Mouse (Mus musculus) neural tube, embryonic 14.5 days (tissue): ENCODE data around the gene Atg4b. TPM values are rescaled to one million over a fixed set of nuclear protein-coding genes. Genes with fewer than 3 reads are reported as not detected.

Source experiments
- ATAC-seq: fragments of 200-750 bp; cut with Nextera tagmentation; 2 replicates; pipeline ENCODE4 v1.8.0; 2017; ENCODE audit warnings: low read depth, mild to moderate bottlenecking, moderate TSS enrichment, moderate library complexity
- H3K27ac ChIP-seq: fragments of 300-500 bp; sonication (generic); 2 replicates; pipeline ENCODE4 v1.5.1; 2014; ENCODE audit warnings: low read depth, mild to moderate bottlenecking, control low read depth, low read length, moderate library complexity, mixed read lengths
- H3K27me3 ChIP-seq: fragments of 300-500 bp; sonication (generic); 2 replicates; pipeline ENCODE4 v1.6.1; 2014; ENCODE audit warnings: low read length; ENCODE audit not compliant: control insufficient read depth, insufficient read depth
- H3K36me3 ChIP-seq: fragments of 300-500 bp; sonication (generic); 2 replicates; pipeline ENCODE4 v1.6.1; 2014; ENCODE audit warnings: low read length, mixed read lengths; ENCODE audit not compliant: control insufficient read depth, insufficient read depth
- H3K4me1 ChIP-seq: fragments of 300-500 bp; sonication (generic); 2 replicates; pipeline ENCODE4 v1.6.1; 2014; ENCODE audit warnings: low read length; ENCODE audit not compliant: control insufficient read depth, insufficient read depth
- H3K4me2 ChIP-seq: fragments of 300-500 bp; sonication (generic); 2 replicates; pipeline ENCODE4 v1.6.1; 2014; ENCODE audit warnings: mild to moderate bottlenecking, low read depth, low read length, control low read depth
- H3K4me3 ChIP-seq: fragments of 300-500 bp; sonication (generic); 2 replicates; pipeline ENCODE4 v1.5.1; 2014; ENCODE audit warnings: low read depth, low read length, control low read depth, mixed read lengths
- H3K9ac ChIP-seq: fragments of 300-500 bp; sonication (generic); replicated peaks from 2 replicates; pipeline ENCODE4 v1.6.1; 2014; ENCODE audit warnings: low read depth, mild to moderate bottlenecking, control low read depth, low read length, mixed read lengths
- H3K9me3 ChIP-seq: fragments of 300-500 bp; sonication (generic); 2 replicates; pipeline ENCODE4 v1.6.1; 2016; ENCODE audit warnings: low read length; ENCODE audit not compliant: control insufficient read depth
- WGBS: fragments of 180-500 bp; shearing (Covaris S2); extraction: QIAGEN DNeasy Blood & Tissue Kit; methylation state at CpG from one replicate; pipeline ENCODE4 v1.1.7; 2014; 5-methylcytosine and 5-hydroxymethylcytosine counted together
- polyA plus RNA-seq: library from polyadenylated mRNA; unstranded; fragments of >200 nt; fragmentation: Nextera tagmentation; extraction: Ambion mirVana; gene quantifications from 2 replicates; pipeline ENCODE4 v1.2.1, GENCODE M21; 2014

The Atg4b gene
- polyA plus RNA-seq, 1 experiment from 2014 or later = 90.4 TPM

DNA sequence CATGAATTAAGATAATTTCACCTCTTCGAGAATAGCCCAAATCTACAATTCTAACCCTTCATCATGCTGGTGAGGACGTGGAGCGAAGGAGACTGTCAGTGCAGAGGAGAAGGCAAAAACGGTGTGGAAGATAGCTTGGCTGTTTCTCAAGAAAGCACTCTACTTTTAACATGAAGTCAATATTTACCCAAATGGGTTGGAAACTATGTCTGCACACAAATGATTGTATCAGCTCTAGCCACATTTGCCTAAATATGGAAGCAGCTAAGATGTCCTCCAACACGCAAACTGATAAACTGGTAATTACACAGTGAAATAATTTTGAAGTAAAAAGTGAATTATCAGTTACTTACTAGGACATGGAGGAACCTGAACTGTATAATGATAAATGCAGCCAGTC is 51.5 kb downstream of the Atg4b start:
- Histone ChIP-seq H3K27me3 (no peaks in the 10 kb centered on the region), H3K9ac (no peak overlapping the region), H3K36me3 (peaks cover 10% of the 10 kb centered on the region; the same call in 1 of the 2 replicates), H3K4me3 (peak overlapping the region; percentile 81; the same call in 1 of the 2 replicates), H3K4me2 (peak overlapping the region; percentile 80; the same call in 1 of the 2 replicates), H3K9me3 (no peaks in the 10 kb centered on the region), H3K27ac (no peak overlapping the region), H3K4me1 (peaks cover 17% of the 10 kb centered on the region; the same call in 1 of the 2 replicates)
- WGBS = 88% methylated on average over 5 of the region's 5 CpGs
- no peak for ATAC-seq

DNA sequence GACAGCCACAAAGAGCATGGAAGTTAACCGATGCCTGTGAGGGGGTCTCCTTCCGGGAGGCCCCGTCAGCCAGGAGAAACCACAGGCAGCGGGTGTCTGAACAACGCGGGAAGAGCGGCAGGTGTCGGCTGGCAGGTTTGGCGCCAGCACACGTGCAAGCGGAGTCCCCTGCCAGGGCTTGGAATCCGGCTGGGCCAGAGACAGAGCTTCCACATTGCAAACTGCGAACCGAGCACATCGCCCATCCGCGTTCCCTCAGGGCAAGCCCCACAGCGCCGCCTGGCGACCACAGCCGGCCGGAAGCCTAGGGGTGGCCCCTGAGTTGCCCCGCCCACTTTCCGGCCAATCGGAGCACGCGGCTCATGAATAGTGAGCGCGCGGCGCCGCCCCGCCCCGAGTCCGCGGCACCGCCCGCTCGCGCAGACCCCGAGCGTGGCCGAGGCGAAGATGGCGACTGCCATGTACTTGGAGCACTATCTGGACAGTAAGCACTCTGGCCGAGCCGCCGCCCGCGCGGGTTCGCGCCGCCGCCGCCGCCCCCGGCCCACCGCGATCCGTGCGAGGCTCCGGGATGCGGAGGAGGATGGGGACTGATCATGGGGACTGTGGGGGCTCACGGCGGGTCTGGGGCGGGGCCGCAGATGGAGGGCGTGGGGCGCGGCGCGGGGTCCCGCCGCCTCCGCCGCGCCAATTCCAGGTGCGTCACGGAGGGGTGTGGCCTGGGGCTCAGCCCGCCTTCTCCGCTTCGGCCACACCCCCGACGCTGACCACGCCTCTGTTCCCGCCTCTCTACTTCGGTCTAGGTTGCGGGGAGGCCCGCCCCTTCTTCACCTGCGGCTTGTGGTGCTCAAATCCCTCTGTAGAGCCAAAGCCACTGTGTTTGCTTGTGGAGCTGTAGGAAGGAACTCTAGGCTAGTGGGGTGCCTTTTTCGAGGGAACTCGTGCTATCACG is 52.5 kb downstream of the Atg4b start, which contains the start of gene Ing5:
Gene Ing5 (plus strand): TSS at position 410 of the 952 bp plus-strand sequence.
- Histone ChIP-seq H3K9ac (peak within 1 kb of the TSS; percentile 85), H3K4me3 (peak within 1 kb of the TSS; percentile 81), H3K27me3 (no peaks in the 10 kb centered on the region), H3K9me3 (no peaks in the 10 kb centered on the region), H3K4me2 (peak within 1 kb of the TSS; percentile 79), H3K4me1 (peaks cover 17% of the 10 kb centered on the region; the same call in 1 of the 2 replicates), H3K36me3 (peaks cover 16% of the 10 kb centered on the region), H3K27ac (peak within 1 kb of the TSS; percentile 96)
- peak; percentile 91 for ATAC-seq
- under 1% methylated on average over 88 of the region's 94 CpGs for WGBS

DNA sequence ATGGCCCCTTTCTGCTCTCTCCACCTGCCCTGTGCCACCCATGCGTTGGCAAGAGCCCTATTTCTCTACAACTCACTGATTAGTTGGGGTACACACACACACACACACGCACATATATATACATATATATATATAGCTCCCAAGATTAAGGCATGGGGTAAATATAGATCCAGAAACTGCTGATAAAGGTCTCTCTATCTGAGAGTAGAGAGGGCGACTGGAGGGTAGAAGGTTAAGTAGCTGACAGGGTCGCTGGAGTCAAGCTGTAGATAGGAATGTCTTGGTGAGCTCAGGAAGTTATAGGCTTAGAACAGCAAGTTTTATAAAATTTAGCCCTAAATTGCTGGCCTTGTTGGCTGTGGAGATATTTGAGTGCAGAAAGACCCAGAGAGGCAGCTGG is 53.5 kb downstream of the Atg4b start:
- H3K4me2 ChIP-seq = peak overlapping the region; percentile 79
- ATAC-seq = no peak

DNA sequence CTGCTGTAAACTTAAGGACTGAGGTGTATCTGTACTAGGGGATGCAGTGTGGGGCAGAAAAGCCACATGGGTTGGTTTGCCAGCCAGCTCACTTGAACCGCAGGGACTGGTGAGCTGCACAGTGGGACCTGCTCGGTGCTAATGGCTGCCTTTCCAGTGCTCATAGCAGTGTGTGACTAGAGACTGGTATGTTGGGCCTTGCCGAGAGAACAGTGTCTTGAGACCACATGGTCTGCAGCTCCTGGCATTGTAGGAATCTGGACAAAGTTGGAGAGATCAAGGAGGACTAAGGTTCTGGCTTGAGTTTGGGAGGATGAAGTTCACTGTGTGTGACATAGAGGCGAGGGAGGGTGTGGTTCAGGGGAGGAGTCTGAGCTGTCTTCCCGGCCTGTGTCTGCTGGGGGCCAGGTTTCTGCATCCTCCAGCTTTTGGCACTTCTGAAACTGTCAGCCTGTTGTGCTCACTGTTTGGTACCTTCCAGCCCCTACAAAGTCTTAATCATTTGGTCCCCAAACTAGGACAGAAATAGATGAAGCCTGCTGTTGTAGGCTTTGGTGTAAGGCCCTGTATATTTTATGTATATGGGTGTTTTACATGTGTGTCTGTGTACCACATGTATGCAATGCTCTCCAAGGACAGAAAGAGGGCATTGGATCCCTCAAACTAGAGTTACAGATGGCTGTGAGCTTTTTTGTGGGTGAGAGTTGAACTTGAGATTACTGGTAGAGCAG is 54.1 kb downstream of the Atg4b start:
- Histone ChIP-seq H3K27ac (no peak overlapping the region), H3K36me3 (peaks cover 14% of the 10 kb centered on the region), H3K4me1 (peaks cover 17% of the 10 kb centered on the region; the same call in 1 of the 2 replicates), H3K9me3 (no peaks in the 10 kb centered on the region), H3K27me3 (no peaks in the 10 kb centered on the region), H3K9ac (no peak overlapping the region), H3K4me2 (no peak overlapping the region), H3K4me3 (no peak overlapping the region)
- no peak for ATAC-seq
- WGBS = 88% methylated on average over 5 of the region's 5 CpGs

More for the DNA sequence above, 53.5 kb downstream of the Atg4b start:
- peaks cover 17% of the 10 kb centered on the region; the same call in 1 of the 2 replicates for H3K4me1 ChIP-seq
- H3K27ac ChIP-seq = no peak overlapping the region
- 74% methylated on average over 4 of the region's 4 CpGs for WGBS
- H3K4me3 ChIP-seq = peak overlapping the region; percentile 81
- H3K9me3 ChIP-seq = no peaks in the 10 kb centered on the region
- no peaks in the 10 kb centered on the region for H3K27me3 ChIP-seq
- H3K9ac ChIP-seq = no peak overlapping the region
- H3K36me3 ChIP-seq = peaks cover 14% of the 10 kb centered on the region

DNA sequence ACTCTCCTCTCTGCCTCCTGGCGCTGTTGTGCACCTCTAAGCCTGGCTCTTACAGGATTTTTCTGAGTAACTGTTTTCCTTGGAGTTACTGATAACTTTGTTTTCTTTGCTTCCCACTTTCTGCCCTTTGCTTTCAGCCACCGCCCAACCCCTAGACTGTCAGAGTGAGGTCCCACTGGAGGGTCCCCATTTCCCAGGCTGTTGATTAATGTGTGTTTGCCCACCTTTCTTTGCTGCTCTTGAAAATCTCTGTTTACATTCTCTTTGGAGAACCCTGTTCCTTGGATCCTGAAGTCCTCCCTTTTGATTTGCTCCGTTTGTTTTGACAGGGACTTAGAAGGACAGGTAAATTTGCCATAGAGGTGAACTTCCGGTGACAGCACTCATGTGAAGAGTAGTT is 57.6 kb downstream of the Atg4b start:
- H3K4me2 ChIP-seq = no peak overlapping the region
- no peak overlapping the region for H3K4me3 ChIP-seq
- no peaks in the 10 kb centered on the region for H3K9me3 ChIP-seq
- 97% methylated on average over 4 of the region's 4 CpGs for WGBS
- peaks cover 5% of the 10 kb centered on the region; the same call in 1 of the 2 replicates for H3K4me1 ChIP-seq
- peaks cover 26% of the 10 kb centered on the region for H3K36me3 ChIP-seq
- no peaks in the 10 kb centered on the region for H3K27me3 ChIP-seq
- no peak overlapping the region for H3K27ac ChIP-seq
- H3K9ac ChIP-seq = no peak overlapping the region
- ATAC-seq = no peak

DNA sequence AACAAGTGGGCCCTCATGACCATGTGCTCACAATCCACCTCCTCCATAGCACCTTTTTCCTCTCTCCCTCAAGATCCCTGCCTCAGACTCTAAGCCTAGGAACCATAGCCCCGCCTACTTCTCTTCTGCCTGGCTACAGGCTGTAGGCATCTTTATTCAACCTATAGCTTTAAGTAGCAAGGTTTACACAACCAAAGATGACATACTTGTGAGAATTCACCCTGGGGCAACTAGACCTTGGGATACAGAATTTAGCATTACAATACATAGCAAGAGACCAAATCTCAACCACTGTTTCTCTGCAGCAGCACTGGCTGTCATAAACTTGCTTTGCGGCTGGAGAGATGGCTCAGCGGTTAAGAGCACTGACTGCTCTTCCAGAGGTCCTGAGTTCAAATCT is 58.7 kb downstream of the Atg4b start:
- WGBS = 97% methylated on average over 3 of the region's 3 CpGs
- peaks cover 30% of the 10 kb centered on the region for H3K36me3 ChIP-seq
- H3K4me3 ChIP-seq = no peak overlapping the region

DNA sequence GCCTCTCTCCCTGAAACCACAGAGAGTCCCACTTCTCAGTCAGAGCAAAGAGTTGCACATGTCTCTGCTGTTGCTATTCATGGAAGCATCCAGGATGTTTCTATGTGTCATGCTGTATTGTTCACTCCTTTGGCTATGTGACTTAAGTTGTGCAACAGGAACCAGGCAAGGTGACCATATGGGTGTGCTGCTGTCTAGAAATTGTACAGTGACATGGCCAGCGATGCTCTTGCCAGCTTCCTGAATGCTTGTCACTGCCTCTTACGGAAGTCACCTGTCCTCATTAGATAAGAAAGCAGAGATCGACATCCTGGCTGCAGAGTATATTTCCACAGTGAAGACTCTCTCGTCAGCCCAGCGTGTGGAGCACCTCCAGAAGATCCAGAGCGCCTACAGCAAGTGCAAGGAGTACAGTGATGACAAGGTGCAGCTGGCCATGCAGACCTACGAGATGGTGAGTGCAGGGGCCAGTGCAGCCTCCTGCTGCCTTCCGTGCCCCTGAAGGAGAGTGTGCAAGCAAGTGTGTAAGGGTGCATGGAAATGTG is 60.3 kb downstream of the Atg4b start:
- H3K4me1 ChIP-seq = no peaks in the 10 kb centered on the region
- no peaks in the 10 kb centered on the region for H3K9me3 ChIP-seq
- 91% methylated on average over 8 of the region's 8 CpGs for WGBS
- H3K27me3 ChIP-seq = no peaks in the 10 kb centered on the region
- H3K36me3 ChIP-seq = peaks cover 30% of the 10 kb centered on the region
- no peak overlapping the region for H3K27ac ChIP-seq
- H3K4me2 ChIP-seq = no peak overlapping the region
- no peak overlapping the region for H3K9ac ChIP-seq
- no peak overlapping the region for H3K4me3 ChIP-seq
- no peak for ATAC-seq

More for the DNA sequence above, 58.7 kb downstream of the Atg4b start:
- no peak overlapping the region for H3K27ac ChIP-seq
- no peak overlapping the region for H3K9ac ChIP-seq
- no peaks in the 10 kb centered on the region for H3K4me1 ChIP-seq
- no peaks in the 10 kb centered on the region for H3K27me3 ChIP-seq
- no peak overlapping the region for H3K4me2 ChIP-seq
- ATAC-seq = no peak
- H3K9me3 ChIP-seq = no peaks in the 10 kb centered on the region

DNA sequence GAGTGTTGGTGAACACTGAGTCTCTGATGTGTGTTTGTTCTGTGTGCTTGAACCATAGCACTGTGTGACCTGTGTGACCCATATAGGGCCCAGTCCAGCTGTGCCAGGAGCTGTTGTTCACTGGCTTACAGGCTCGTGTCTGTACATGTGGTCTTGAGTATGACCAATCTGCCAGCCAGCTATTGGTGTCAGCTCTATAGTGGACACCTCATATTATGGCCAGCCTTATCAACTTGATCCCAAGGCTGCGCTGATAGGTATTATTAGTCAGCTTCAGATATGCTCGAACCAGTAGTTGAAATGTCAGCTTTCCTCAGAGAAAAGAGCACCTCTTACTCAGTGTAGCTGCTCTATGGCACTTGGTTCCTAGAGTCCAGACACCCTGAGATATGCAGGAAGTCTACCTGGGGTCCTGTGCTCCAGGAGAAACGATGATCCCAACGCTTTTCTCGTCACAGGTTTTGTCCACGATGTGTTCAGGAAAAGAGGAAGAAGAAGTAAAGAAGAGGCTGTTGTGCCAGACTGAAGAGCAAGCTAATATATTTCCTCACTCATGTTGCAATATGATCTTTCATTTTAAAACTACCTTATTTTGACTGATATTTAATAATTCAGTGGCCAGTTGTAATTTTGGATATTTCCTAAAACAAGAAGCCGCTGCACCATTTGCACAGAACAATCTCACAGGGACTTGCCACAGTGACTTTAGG is 66.7 kb downstream of the Atg4b start:
- no peak overlapping the region for H3K27ac ChIP-seq
- 97% methylated on average over 8 of the region's 8 CpGs for WGBS
- H3K36me3 ChIP-seq = peaks cover 36% of the 10 kb centered on the region
- no peaks in the 10 kb centered on the region for H3K4me1 ChIP-seq
- no peak overlapping the region for H3K4me3 ChIP-seq
- H3K9ac ChIP-seq = no peak overlapping the region
- H3K4me2 ChIP-seq = no peak overlapping the region
- H3K27me3 ChIP-seq = no peaks in the 10 kb centered on the region
- ATAC-seq = no peak
- H3K9me3 ChIP-seq = no peaks in the 10 kb centered on the region
